Mouse (Mus musculus) spleen, postnatal 36 days (tissue): ENCODE results near the gene Hpd.
A peak's percentile ranks its signal among the peaks of the same experiment; 100 is the strongest.

Source experiments
- DNase-seq, 2 experiments: peaks; one replicate each; pipeline ENCODE4 v3.0.0; 2022; ENCODE audit warnings: low spot score in 2 of 2, mixed read lengths in 1 of 2

Hpd gene

DNA sequence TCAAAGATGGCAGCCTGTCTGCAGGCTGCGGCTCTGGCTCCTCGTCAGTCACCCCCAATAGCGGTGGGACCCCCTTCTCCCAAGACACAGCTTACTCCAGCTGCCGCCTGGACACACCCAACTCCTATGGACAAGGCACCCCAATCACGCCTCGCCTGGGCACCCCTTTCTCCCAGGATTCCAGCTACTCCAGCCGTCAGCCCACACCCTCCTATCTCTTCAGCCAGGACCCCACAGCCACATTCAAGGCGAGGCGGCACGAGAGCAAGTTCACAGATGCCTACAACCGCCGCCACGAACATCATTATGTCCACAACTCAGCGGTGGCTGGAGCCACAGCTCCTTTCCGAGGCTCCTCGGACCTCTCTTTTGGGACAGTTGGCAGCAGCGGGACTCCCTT is 35.0 kb downstream of the Hpd start:
- DNase-seq = no peak

DNA sequence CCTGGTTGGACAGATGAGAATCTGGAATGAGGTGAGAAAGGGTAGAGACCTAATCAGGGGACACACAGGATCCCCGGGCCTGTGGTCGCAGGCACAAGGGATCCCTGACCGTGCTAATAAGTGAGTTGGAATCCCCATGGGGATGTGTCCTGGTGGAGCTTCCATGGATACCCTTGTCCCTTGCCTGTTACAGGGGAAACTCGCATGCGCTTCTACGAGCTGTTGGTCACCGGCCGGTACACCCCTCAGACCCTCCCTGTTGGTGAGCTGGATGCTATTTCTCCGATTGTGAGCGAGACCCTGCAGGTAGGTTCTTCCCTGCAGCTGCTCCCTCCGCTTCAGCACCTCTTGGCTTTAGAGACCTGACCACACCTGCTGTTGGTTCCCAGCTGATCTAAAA is 36.2 kb downstream of the Hpd start:
- no peak for DNase-seq

DNA sequence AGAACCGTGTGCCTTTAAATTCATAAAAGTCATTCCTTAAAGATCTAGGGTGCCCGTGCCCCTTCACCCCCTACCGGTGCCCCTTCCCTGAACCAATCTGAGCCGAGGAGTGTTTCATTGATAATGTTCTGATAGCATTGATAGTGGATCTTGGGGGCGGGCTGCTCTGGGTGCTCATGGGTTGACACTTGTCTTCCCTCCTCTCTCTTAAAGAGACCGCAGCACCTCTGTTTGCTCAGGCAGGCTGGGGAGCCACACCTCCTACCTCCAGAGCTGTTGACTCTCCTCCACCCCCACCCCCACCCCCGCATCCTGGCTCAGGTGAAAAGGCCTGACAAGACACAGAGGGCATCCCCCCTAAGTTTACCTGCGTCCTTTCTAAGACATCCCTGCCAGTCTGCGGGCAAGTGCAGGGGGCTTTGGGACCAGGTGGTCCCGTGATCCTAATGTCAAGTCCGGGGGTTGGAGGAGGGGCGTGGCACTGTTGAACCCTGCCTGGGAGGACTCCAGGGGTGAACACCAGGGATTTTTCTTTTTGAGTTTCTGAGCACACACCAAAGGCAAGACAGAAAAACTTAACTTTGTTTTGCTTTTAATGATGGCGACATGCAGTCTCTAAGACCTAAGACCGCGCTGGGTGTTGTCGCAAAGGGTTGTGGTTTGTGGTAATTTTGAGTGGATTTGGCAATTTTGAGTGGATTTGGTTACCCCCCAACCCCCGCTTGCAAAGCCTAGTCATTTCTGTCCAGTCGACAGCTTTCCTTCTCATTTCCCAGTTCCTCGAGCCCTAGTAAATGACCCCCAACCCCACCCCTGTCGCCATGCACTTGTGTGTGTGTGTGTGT is 37.6 kb downstream of the Hpd start:
- DNase-seq = no peak

DNA sequence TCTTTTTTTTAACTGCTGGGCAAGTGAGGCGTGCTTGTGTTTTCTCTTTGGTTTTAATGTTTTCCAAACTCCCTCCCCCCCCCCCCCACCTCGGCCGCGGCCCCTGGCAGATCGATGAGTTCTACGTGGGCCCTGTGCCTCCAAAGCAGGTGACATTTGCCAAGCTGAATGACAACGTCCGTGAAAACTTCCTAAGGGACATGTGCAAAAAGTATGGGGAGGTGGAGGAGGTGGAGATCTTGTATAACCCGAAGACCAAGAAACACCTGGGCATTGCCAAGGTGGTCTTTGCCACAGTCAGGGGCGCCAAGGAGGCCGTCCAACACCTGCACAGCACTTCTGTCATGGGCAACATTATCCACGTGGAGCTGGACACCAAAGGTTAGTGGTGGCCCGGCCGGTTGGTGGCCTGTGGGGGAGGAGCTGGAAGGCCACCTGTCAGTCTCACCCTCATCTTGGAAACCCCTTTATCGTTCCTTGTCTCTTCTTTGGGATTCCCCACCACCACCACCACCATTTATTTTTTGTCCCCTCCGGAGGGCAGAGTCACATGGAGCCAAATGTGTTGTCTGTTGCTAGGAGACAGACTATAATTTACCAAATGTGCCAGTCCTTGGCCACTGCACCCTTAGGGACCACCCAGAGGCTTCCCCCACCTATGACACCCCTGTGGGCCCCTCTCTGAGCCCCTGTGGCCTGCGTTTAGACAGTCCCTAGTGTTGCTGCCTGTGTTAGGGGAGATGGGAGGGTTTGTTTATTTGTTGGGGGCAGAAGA is 38.4 kb downstream of the Hpd start:
- no peak for DNase-seq

DNA sequence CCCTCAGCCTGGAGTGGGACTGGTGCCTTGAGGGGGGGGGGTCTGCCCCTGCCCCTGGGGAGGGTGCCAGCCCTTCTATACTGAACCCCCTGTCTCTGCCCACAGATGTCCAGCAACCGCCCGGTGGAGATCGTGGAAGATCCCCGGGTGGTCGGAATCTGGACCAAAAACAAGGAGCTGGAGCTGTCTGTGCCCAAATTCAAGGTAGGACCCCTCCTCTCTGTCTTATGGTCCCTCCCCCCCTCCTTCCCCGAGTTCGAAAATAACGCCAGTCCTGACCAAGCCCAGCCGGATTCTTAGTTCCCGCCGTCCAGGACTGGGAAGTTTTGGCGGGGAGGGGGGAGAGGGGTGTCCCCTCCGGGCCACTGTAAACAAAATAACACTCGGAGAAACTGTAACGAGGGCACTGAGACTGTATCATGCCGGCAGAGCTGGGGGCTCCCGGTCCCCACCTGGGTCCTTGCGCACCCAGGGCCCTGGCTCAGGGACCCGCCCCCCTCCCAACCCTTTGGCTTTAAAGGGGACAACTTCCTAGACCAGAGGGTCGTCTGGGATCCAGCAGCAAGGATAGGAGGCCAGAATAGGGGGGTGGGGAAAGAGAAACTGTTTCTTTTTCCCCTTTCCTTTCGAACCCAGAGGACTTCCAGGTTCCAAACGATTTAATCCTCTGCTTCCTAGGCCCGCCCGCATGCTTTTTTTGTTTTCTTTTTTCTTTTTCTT is 39.1 kb downstream of the Hpd start:
- DNase-seq = no peak

DNA sequence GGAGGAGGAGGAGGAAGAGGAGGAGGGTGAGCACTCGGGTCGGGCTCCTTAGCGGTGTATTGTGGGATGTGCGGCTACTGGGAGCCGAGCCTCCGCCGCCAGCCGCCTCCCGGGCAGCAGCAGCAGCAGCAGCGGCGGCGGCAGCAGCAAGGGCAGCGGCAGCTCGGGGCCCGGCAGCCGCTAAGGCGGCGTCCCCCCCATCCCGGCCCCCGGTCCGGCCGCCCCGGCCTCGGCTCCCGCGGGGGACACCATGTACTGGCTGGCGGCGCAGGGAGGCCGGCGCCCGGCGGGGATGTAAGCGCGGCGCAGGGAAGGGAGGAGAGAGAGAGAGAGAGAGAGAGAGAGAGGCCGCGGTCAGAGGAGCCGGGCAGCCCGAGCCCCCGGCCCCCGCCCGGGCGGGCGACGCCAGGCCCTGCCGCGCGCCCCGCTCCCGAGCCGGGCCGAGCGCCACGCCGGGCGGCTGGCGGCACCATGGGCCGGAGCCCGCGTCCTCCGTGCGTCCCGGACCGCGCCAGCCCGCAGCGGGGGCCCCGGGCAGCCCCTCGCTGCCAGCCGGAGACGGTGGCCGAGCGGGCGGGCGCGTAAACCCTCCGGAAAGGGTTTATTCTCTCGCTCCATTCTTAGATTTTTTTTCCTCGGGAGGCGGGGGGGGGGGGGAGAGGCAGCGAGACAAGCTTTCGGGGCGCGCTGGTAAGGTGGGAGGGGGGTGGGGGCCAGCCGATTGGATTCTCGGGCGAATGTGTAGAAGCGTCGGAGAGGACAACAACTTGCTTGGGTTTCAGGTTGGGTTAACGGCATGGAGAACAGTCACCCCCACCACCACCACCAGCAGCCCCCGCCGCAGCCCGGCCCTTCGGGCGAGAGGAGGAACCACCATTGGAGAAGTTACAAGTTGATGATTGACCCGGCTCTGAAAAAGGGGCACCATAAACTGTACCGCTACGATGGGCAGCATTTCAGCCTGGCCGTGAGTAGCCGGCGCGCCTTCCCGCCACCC is 40.1 kb downstream of the Hpd start, which contains the start of gene Setd1b:
Gene Setd1b (plus strand): TSS at position 33 of the 997 bp plus-strand sequence.
- peak; percentile 69 to 70 for DNase-seq

DNA sequence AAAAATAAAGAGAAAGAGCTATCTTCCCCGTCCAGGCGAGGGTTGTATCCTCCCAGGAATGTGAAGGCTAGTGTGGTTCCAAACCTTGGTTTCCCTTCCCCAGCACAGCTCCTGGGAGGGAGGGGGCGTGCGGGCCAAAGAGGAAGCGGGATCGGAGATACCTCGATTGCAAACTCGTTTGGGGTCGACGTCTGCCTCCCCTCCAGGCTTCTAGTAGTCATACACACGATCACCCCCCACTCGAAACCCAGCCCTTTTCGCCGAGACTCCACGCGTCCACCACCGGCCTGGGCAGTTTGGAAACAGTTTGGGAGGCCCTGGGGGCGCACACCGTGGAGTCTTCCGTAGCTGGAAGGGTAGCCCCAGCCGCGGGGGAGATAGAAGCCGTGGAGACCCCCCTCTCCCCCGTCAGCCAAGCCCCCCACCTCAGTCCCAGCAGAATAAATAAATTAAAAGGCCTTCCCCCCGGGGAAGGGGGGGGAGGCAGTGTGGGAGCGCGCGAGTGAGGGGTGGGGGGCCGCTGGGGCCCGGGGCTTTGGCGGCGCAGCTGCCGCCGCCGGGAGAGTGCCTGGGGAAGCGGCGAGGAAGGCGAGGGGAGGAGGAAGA is 40.9 kb downstream of the Hpd start:
- peak in 1 of 2 experiments; percentile 69 for DNase-seq

DNA sequence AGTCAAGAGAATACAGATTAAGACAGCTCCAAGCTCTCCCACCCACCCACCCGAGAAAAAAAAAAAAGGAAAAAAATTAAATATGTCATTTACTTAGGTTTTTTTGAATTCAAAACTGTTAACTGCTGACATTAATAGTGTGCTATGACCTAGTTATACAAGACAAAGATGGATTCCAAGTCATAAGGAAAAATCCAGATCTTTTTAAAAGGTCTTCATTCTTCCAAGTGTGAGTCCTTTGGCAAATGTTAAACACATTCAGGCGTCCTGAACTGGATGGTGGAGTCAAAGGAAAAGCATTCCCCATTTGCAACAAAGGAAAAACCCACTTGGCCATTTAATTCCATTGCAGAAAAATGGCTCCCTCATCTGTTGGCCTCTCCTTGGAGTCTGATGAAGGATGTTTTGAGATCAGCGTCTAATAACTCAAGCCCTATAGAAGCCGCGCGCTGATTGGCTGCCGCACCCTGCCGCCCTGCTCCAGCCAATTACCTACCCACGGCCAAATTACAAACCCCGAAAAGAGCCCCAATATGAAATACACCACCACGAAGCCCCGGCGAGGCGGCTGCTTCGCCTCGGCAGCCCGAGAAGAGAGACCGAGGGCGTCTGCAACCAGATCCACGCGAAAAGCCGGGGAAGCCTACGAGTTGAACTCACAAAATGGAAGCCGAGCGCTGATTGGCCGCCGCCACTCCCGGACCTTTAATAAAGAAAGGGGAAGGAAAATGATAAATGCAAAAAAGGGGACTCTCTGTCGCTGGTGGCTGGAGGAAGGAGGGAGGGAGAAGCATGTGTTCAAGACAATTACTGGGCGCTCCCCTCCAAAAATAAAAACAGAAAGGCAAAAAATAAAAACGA is 41.6 kb downstream of the Hpd start:
- peak; percentile 89 to 93 for DNase-seq

DNA sequence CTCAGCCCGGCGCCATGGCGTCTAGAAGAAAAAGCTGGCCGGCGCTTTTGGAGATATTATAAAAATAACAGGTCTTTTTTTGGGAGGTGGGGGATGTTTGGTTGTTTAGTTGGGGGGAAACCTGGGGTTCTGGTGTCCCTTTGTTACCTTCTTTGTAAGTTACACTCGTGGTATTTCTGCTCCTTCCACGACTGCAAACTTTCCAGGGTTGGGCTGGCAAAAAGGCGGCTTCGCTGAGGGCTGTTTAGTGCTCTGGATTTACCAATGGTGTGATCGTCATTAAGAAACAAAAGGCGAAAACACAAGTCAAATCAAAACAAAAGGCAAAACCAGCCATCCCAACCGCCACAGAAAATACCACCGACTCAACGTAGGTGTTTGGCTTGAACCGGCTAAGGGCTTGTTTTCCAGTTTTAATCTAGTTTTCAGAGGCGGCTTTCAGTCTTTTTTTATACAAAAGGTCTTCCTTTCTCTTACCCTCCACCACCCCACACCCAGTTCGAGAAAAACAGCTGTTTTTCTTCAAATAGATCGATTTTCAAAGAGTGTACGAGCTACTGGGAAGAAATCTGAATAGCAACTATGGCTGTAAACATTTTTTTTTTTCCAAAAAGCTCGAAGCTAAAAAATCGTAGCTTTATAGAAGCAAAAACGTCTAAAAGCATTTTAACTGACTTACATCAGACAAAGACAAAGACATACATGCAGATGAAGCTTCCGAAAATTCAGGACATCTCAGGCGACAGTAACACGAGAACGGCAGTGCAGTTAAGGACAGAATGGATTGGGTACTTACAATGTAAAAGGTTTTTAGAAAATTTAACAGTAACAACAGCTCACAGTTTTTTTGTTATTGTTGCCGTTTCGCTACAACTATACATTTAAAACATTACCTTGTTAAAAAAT is 42.6 kb downstream of the Hpd start:
- no peak for DNase-seq

DNA sequence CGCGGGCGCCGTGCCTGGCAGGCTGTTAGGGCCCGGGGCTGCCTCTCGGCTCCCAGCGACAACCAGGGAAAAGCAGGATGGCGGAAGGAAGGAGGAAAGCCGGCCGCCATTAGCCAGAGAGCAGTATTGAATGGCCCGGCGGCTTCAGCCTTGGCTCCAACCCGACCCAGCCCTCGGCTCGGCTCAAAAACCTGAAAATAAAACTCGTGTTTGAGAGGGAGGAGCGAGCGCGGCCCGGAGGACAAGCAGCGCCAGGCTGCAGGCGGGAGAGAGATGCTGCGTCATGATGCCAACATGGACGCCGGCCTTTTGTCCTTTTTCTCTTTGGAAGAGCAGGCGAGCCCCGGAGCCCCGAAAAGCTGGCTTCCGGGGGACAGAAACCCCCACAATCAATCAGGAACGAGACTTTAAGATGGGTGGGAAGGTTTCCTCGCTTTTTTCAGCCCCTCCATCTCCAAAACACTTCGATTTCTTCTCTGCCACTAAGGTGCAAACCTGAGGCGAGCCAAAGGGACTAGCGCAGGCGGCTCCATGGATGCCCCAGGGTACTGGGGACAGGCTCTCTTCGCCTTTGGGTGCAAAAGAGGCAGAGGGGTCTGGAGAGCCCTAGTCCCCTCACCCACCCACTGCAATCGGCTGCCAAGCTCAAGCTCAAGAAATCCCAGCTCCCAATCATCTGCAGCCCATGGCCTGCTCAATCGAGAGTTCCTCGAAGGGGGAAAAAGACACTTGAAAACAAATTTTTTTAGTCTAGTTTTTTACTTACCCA is 43.4 kb downstream of the Hpd start:
- DNase-seq = peak; percentile 76 to 85

DNA sequence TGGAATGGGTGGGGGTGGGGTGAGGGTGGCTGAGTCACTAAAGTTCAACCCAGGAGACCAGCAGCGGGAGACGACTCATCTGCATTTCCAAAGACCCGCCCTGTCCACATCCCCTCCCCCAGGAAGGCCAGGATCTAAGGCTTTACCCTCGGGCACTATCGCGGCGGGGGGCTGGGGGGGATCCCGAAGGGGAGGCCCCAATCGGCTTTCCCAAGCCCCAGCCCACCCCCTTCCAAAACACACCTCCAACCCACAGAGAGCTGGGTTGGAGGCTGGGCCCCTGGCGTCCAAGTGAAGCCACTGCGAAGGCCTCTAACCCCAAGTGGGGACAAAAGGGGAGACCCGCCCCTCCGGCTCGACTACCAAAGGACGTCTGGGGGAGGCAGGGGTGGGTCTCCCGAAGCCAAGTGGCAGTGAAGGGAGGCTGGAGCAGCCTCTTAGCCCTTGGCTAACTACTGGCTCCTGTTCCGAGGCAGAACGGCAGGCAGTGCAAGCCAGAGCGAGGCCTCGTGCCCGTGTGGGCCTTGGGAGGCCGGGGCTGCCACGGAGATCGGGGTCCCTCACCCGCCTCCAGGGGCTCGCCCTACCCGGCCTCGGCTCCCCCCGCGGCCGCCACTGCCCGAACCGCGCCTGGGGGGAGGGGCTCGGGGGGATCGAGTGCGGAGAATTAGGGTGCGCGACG is 44.2 kb downstream of the Hpd start:
- DNase-seq = peak in 1 of 2 experiments; percentile 57

DNA sequence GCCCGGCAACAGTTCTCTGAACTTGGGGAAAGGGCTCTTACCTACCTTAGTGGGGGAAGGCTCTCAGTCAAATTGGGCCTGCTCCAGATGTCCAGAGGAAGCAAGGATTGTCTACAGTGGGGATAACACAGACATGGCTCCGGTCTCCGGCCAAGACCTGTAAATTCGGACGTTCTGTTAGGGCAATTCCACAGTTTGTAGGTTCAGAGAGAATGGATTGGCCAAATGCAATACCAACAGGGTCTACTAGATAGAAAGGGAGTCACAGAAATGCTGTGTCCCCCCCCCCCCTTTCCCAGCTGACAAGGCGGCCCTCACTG is 44.7 kb downstream of the Hpd start:
- DNase-seq = no peak

DNA sequence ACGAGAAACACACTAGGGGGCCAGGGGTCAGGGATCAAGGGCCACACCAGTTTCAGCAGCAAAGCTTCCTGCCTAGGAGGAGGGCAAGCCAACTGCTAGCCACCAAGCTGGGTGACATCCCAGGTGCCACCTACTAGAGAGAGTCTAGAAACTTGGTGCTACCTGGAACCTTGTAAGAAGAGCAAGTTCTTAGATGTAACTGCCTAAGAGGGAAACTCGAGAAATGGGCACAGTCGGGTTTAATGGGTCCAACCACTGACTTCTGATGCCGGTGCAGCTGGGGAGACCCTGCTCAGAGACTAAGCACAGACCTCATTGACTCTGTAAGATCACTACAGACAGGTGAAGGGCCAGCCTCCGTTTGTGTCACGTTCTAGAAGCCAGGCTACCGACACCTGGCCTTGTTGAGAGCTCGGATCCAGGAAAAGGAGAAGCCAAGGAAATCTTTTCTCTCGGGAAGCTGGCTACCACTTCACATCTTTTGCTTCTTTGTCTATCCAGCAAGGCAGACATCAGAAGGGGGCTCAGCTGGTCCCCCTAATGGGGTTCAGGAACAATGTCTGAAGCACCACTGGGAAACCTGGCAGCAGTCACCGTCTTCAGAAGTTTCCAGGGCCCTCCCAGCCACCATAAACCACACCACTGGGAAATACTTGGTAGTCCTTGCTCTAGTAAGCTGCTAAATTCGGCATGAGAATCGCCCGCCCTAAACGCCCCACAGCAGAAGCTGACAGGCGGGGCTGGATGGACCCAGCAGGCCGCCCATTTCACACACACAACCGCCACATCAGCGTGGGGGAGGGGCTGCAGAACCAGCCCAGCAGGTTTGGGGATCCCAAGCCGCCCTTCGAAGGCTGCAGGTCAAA is 45.2 kb downstream of the Hpd start:
- peak; percentile 71 to 81 for DNase-seq

DNA sequence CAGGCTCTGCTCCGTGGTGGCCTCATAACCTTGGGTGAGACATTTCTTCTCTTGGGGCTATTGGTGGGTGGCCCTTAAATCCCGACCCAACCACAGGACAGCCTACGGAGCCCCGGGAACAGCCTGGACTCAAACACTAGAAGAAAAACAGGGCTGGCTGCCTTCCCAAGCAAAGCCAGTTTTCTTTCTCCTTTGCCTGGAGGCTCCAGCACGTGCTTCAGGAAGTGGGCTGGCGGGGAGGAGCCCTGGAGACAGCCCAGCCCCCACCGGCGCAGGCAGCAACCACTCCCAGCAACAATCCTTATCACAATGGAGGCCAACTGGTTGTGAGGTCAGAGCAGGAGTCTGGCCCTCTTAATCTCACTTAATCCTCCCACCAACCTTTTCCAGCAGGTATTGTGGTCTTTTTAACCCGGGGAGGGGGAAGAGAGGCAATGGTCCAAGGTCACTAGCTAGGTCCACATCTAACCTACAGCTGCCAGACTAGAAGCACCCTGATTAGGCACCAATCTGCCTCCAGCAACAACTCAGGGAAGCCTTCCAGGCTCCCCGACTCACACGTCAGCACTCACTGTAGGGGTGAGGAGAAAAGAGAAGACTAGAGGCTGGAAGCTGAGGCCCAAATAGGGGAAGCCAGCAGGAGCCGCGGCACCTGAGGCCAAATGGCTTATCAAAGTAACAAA is 46.0 kb downstream of the Hpd start:
- peak; percentile 75 to 78 for DNase-seq

DNA sequence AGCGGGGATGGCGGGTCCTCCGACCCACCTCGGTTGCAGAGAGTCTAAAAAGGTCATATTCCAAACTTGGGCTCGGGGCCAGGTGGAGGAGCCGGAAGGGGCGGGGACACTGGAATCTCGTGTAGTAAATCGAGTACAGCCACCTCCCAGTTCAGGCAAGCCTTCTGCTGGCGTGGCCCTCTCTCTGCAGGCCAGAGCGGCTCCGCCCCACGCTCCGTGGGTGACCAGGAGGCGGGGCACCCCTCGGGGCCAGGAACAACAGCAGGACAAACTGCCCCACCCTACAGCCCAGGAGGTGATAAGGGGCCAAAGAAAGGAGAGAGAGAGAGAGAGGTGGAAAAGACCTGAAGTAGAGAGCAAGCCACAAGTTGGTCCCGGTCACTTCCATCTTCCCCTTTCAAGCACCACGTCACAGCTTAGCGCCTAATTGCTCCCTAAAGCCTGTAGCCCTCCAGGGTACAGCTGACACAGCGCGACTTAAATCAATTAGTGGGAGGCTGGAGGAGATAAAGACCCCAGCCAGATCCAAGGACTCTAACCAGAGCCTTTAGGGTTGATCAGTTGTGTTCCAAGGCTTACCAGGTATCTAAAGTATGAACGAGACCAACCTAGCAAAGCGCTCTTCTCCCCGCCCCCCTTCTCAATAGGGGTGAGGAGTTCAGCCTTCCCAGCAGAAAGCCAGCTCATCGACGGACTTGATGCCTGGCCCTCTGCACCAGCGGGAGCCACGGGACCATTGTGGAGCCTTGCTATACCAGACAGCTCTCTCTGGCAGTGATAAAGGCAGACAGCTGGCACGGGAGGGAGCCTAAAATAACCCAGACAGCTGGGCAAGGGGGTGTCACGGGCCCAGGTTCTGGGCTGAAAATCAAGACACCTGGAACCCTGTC is 46.8 kb downstream of the Hpd start:
- DNase-seq = peak; percentile 64 to 66
